Mouse (Mus musculus) liver, adult 2 months (tissue): ENCODE results near the gene Gm11555.

Experiments
- CTCF ChIP-seq: fragments of 200-500 bp; IDR thresholded peaks from 2 replicates; pipeline ENCODE4 v1.5.1; 2011; ENCODE audit warnings: low read depth, low read length, control low read depth
- POLR2A ChIP-seq: fragments of 200-500 bp; IDR thresholded peaks from 2 replicates; pipeline ENCODE4 v1.6.1; 2011; ENCODE audit warnings: low read length, control low read depth; ENCODE audit not compliant: insufficient read depth; ENCODE audit errors: extremely low read depth

GRCm38 (mm10) chr11:99637086-99637485 is 12.9 kb downstream of the Gm11555 start:
- TF ChIP-seq CTCF (no peak), POLR2A (no peak)
